Mouse (Mus musculus): ENCODE data around the gene Sprtn.
A peak's percentile ranks its signal among the peaks of the same experiment; 100 is the strongest.

Sprtn gene

DNA sequence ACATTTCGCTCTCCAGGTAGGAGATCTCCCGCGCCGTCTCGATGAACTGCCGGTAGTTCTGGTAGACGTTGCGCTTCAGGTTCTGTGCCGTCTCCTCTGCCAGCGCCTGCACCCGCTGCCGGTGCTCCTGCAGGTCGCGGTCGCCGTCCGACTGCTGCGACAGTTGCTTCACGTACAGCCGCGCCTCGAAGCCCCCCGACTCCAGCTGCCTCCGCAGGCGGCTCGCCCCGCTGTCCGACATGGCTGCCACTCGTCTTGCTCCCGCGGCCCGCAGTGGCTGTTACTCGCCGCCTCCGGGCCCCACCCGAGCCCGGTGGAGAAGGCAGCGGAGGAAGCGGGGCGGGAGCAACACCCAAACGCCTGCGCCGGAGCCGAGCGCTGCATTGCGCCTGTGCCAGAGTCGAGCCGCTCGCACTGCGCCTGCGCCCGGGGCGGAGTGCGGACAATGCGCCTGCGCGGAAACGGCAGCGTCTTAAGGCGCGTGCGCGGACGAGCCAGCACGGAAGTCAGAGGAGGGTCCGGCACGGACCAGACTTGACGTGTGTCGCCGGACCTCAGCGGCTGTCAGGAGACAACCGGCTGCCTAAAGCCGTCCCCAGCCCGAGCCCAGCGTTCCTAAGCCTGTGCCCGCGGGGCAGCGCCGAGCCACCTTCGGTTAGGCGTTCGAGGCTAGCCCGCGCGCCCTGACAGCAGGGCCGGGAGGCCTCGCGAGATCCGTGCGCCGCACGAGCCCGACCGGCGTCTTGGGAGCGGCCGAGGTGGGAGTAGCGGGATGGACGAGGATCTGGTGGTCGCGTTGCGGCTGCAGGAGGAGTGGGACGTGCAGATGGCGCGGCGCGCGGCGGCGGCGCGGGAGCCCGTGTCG lies at the start of gene Sprtn, which contains the start of gene Exoc8:
Gene Sprtn (plus strand): TSS at position 501 of the 865 bp plus-strand sequence.
Gene Exoc8 (minus strand): TSS at position 320 of the 865 bp plus-strand sequence.
- peak; percentile 91 to 97 for DNase-seq (ENCODE audit: low spot score in 2 of 2)

DNA sequence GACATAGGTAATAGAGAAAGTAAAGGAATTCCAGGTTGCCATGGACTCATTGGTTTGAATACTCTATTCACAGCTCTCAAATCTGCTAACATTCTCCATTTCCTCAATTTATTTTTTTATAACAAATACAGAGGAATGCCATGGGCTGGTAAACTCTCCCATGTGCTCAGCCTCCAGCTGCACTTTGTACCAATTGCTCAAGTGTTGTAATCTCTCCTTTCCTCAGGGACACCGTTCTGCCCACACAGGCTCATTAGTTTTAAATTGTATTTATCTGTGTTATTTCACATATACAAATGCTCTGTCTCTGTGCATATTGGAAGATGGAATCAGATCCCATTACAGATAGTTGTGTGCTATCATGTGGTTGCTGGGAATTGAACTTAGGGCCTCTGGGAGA lies 44.2 kb upstream of the Sprtn start:
- DNase-seq (ENCODE audit: low spot score in 2 of 2) = no peak

DNA sequence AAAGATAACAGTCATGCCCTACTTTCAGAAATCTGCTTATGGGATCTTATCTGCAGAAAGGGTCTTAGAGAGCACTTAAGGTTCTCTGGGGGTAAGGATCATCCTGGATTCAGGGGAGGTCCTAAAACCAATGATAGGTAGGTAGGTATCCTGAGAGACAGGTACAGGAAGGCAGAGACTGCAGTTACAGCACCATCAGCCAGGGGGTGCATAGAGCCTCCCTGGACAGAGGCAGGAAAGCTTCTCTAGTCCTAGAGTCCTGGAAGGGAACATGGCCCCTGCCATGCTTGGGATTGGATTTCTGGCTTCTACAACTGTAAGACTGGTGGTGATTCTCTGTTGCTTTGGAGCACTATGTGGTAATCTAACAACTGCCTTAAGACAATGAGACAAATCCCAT lies 38.2 kb upstream of the Sprtn start:
- DNase-seq (ENCODE audit: low spot score in 2 of 2) = no peak

GRCm38 (mm10) chr8:124860188-124860587 lies 37.5 kb upstream of the Sprtn start:
- no peak for DNase-seq (ENCODE audit: low spot score in 2 of 2)

- peak; percentile 83 to 93 for DNase-seq (ENCODE audit: low spot score in 2 of 2)
These were observed 35.1 kb upstream of the Sprtn start, which contains the start of the genes Gnpat and 2810004N23Rik for GRCm38 (mm10) chr8:124862321-124863162. TSS of gene Gnpat (plus strand) at chr8:124863033. TSS of gene 2810004N23Rik (minus strand) at chr8:124863120.

DNA sequence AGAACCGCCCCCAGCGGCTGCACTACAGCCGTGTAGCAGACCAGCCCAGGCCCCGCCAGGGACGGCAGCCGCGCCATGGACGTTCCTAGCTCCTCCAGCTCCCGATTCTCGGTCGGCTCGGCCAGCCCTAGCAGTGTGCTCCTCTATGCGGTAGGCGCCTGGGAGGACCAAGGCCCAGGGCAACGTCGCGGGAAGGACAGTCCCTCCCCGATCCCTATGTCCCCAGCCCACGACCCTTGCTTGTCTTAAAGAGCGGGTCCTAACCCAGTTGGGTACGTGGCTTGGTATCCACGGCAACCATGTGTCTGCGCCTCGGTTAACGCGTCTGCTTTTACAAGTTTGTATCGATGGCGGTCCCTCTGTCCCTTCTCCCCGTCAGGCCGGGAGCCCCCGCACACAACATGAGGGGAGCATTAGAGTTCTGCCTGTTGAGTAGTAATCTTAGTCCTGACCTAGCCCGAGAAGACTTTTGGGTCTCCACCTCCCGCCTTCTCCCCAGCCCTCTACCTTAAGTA lies 34.5 kb upstream of the Sprtn start:
- DNase-seq (ENCODE audit: low spot score in 2 of 2) = no peak

- no peak for DNase-seq (ENCODE audit: low spot score in 2 of 2)
These were observed 34.0 kb upstream of the Sprtn start for GRCm38 (mm10) chr8:124863729-124864128.

DNA sequence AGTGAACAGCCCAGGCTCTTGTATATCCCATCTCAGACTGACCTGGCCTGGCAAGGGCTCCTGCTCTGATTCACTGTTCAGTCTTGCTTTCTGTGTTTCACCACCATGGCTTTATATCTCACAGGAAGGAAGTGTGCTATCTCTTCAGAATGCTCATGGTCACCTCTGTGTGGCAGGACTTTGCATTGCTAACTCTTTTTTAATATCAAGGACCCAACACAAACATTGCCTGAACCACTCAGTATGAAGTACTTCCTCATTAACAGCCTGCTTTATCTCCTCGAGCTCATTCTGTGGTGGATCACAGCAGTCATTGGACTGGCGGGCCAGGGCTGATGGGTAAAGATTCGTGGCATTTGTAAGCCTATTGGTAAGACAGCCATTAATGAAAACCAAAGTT lies 31.0 kb upstream of the Sprtn start:
- no peak for DNase-seq (ENCODE audit: low spot score in 2 of 2)

DNA sequence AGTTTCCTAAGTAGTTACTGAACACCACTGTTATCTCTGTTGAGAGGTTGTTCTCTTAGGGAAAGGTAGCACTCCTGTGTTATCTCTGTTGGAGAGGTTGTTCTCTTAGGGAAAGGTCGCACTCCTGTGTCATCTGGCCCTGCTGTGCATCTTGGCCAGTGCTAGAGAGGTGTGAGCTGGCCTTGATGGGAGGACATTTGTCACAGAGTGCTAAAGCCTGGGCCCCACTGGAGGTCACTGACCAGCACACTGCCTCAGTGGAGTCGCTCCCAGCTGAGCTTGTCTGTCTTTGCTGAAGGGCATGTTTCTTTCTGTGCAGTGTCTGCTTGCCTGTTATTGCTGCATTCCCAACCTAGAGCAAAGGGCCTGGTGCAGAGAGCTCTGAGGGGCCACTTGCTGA lies 30.6 kb upstream of the Sprtn start:
- no peak for DNase-seq (ENCODE audit: low spot score in 2 of 2)

- no peak for DNase-seq (ENCODE audit: low spot score in 2 of 2)
These were observed 28.0 kb upstream of the Sprtn start for GRCm38 (mm10) chr8:124869708-124870107.

DNA sequence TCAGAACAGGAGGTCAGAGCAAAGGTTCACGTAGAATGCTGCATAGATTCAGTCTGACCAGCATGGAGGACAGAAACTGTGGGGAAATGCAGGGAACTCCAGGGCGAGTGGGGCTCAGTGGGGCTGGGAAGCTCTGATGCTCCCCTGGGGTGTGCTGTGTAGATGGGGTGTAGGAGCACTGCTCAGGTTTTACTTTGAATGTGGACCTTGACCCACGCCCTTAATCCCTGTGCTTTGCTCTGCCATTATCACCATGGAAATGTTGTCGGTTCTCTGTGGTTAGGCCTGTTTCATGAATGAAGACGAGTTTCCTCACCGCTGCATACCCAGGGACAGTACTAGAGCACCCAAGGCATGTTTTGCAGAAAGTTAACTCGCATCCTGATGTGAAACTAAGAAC lies 26.2 kb upstream of the Sprtn start:
- no peak for DNase-seq (ENCODE audit: low spot score in 2 of 2)

GRCm38 (mm10) chr8:124872081-124872480 lies 25.6 kb upstream of the Sprtn start:
- DNase-seq (ENCODE audit: low spot score in 2 of 2) = no peak

GRCm38 (mm10) chr8:124872690-124873089 lies 25.0 kb upstream of the Sprtn start:
- no peak for DNase-seq (ENCODE audit: low spot score in 2 of 2)

GRCm38 (mm10) chr8:124878141-124878540 lies 19.5 kb upstream of the Sprtn start:
- no peak for DNase-seq (ENCODE audit: low spot score in 2 of 2)

DNA sequence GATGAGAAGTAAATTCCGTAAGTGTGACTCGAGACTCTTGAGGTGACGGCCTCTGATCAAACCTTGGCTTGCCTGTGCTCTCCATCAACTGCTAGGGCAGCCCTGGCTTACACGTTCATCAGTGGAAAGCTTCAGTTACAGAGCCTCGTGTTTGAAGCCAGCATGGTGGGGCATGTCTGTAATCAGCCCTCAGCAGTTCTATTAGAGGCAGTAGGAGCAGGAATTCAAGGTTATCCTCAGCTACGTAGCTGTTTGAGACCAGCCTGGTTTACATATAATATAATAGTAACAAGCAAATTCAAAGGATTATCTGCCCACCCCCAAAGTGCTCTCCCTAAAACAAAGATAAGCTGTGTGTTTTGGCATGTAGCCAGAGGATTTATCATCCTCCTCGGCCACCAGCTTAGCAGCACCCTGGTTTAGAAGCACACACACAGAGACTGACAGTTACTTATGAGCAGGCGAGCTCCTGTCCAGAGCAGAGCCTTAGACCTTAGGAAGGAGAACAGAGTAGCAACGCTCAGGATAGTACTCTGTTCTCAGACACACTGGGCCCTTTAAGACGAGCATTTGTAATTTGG lies 18.6 kb upstream of the Sprtn start:
- DNase-seq (ENCODE audit: low spot score in 2 of 2) = no peak

DNA sequence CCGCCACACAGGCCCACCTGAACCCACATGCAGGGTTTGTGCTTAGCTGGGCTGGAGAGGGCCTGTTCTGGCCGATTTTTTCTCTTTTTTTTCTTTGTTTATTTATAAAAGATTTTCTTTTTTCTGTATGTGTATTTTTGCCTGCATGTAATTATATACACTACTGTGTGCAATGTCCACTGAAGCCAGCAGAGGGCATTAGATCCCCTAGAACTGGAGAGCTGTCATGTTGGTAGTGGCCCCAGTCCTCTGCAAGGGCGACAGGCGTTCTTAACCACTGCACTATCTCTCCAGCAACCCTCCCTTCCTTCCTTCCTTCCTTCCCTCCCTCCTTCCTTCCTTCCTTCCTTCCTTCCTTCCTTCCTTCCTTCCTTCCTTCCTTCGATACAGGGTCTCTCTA lies 9.3 kb upstream of the Sprtn start:
- DNase-seq (ENCODE audit: low spot score in 2 of 2) = no peak

DNA sequence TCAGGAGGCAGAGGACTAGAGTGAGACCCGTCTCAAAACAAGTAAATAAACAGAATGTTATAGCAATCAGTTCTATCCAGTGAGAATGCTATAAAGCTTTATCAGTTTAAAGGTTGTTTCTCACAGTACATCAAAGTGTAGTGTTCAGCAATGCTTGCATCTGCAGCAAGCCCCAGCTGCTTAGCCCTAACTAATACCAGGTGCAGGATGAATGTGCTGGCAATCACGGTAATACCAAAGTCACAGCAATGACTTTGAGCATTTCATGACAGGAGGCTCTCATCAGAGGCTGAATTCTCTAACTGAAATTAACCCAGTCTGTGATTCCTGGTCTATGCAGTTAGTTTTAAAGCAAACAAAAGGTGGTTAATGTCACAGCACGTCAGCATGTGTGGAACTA lies 5.1 kb upstream of the Sprtn start:
- DNase-seq (ENCODE audit: low spot score in 2 of 2) = no peak

DNA sequence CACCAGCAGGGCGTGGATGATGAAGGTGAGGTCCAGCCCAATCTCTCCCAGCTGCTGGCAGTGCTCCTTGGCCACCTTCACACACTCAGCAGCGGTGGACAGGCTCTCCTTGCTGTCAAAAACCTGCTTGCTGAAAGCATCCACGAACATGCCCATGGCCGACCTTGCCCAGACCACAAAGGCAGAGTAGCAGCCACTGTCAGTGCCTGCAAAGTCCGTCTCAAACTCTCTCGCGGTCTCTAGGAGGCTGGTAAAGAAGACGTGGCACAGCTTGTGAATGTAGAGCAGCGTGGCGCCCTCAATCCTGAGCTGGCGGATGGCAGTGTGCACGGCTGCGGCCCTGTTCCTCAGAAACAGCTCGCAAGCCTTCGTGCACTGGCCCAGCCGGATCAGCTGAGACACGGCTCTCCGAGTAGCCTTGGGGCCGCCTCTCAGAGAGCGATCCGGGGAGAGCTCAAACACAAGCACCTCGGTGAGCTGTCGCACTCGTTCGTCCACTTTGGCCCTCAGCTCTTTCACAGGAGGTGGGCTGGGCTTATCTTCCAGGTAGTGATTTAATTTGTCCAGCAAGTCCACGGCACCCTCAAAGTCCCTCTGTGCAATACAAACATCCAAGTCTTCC lies 1.6 kb upstream of the Sprtn start:
- no peak for DNase-seq (ENCODE audit: low spot score in 2 of 2)

DNA sequence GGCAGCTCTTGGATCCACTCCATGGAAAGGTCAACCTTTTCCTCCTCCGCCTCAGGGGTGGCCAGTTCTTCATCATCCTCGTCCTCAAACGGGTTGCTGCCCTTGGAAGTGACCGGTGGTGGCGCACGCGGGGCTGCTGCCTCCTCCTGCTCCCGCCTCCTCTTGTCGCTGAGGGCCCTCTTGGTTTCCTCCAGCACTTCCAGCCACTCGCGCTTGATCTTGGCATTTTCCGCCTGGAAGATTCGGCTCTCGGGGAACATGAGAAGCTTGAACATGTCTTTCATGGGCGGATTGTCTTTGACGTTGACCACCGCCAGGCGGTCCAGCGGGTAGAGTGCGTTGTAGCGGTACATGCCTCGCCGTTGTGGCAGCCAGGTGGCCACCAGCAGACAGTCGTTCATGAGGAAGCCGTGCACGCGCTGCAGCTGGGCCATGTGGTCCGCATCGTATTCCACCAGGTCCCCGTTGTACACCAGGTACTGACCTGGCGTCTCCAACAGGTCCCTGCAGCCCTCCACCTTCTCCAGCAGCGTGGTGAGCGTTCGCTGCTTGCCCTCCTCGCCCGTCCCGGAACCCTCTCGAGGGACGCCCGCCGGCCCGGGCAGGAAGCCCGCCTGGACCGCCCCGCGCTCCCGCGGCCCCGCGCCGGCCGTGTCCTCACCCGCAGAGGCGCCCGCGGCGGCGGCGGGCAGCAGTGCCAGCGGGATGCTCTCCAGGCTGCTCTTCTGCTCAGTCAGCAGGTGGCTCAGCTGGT lies 877 bp upstream of the Sprtn start:
- peak; percentile 60 to 73 for DNase-seq (ENCODE audit: low spot score in 2 of 2)

- DNase-seq (ENCODE audit: low spot score in 2 of 2) = no peak
These were observed 692 bp downstream of the Sprtn start for GRCm38 (mm10) chr8:124898251-124898905.

Measured in frontal cortex, postnatal 10 days (tissue).